Mouse (Mus musculus) G1E (cell line): ENCODE results near the gene B3galnt1. TPM values are rescaled to one million over a fixed set of nuclear protein-coding genes. Genes with fewer than 3 reads are reported as not detected.

Source experiments
- ATAC-seq: 2 replicates; pipeline ENCODE4 v1.8.0; 2016; ENCODE audit warnings: mild to moderate bottlenecking; ENCODE audit not compliant: insufficient number of reproducible peaks, poor library complexity, low FRiP score, severe bottlenecking; ENCODE audit errors: extremely low read depth
- DNase-seq: peaks from one replicate; pipeline ENCODE4 v3.0.0; 2012; ENCODE audit warnings: low spot score
- H3K27me3 ChIP-seq: 2 replicates; pipeline ENCODE4 v1.6.1; 2012; ENCODE audit warnings: mild to moderate bottlenecking, low read length, inconsistent platforms; ENCODE audit not compliant: insufficient read depth
- H3K36me3 ChIP-seq: replicated peaks from 2 replicates; pipeline ENCODE3; 2012; ENCODE audit warnings: mild to moderate bottlenecking, inconsistent platforms
- H3K4me1 ChIP-seq: 2 replicates; pipeline ENCODE4 v1.6.1; 2012; ENCODE audit warnings: low read depth, low read length, inconsistent platforms, mixed read lengths; ENCODE audit not compliant: insufficient read depth
- H3K4me3 ChIP-seq: 2 replicates; pipeline ENCODE4 v1.5.1; 2012; ENCODE audit warnings: low read depth, mild to moderate bottlenecking, inconsistent platforms, low read length, moderate library complexity, mixed read lengths
- H3K9me3 ChIP-seq: replicated peaks from 2 replicates; pipeline ENCODE4 v1.6.1; 2012; ENCODE audit warnings: inconsistent platforms
- CTCF ChIP-seq: IDR thresholded peaks from 2 replicates; pipeline ENCODE4 v1.5.1; 2012; ENCODE audit warnings: low read depth, low read length, inconsistent platforms, mixed read lengths
- GATA1 ChIP-seq: IDR thresholded peaks from 2 replicates; pipeline ENCODE4 v1.6.1; 2012; ENCODE audit warnings: borderline replicate concordance, low read length, inconsistent platforms, mixed read lengths
- GATA2 ChIP-seq: IDR thresholded peaks from 2 replicates; pipeline ENCODE4 v1.6.1; 2012; ENCODE audit warnings: low read depth, low read length, inconsistent platforms, borderline replicate concordance
- POLR2AphosphoS5 ChIP-seq: IDR thresholded peaks from 2 replicates; pipeline ENCODE4 v1.6.1; 2012; ENCODE audit warnings: low read depth, low read length, inconsistent platforms; ENCODE audit not compliant: insufficient replicate concordance
- TAL1 ChIP-seq: conservative IDR thresholded peaks from 2 replicates; pipeline ENCODE4 v1.6.1; 2012; ENCODE audit warnings: low read depth, low read length, inconsistent platforms, mixed read lengths
- polyA plus RNA-seq: library from polyadenylated mRNA; stranded (reverse); fragments of >175 nt; gene quantifications from 2 replicates; pipeline ENCODE4 v1.2.3, GENCODE M21; 2012
- total RNA-seq, 2 experiments: library from RNA; stranded (forward) in 1 of 2; stranded (reverse) in 1 of 2; fragments of 200-1000 nt in 1 of 2; fragments of >200 nt in 1 of 2; fragmentation: Nextera tagmentation in 1 of 2; gene quantifications; 2 replicates each; pipeline ENCODE4 v1.2.3; 2014 to 2017

B3galnt1 gene
- total and polyA plus RNA-seq, 3 experiments: not detected

DNA sequence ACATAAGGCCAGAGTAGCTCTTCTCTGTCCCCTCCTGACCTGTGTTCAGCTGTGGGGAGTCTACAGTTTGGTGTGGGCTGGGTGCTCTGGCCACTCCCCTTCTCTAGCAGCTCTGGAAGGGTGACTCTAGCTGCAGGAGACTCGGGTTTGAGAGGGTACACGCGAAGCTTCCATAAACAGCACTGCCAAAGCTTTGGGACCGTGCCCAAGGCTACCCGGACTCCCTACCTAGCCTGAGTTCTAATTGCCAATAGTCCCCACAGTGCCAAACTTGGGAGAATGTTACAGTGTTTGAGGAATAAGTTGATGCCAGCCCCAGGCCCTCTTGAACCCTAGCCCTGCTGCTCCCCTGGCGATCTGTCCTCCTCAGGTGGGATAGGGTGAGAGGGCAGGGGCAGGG lies 43.2 kb downstream of the B3galnt1 start:
- no peaks in the 10 kb centered on the region for H3K9me3 ChIP-seq
- no peaks in the 10 kb centered on the region for H3K4me1 ChIP-seq
- ATAC-seq: no peak
- no peak for DNase-seq
- no peak for TF ChIP-seq GATA2
- no peak for TF ChIP-seq POLR2AphosphoS5
- no peak for TF ChIP-seq CTCF
- no peak for TF ChIP-seq GATA1
- no peak for TF ChIP-seq TAL1
- no peak overlapping the region for H3K4me3 ChIP-seq
- no peaks in the 10 kb centered on the region for H3K27me3 ChIP-seq
- peaks cover 25% of the 10 kb centered on the region for H3K36me3 ChIP-seq

- no peak overlapping the region for H3K4me3 ChIP-seq
- peaks cover 30% of the 10 kb centered on the region for H3K36me3 ChIP-seq
- no peaks in the 10 kb centered on the region for H3K9me3 ChIP-seq
- ATAC-seq (no peak), DNase-seq (no peak)
- no peaks in the 10 kb centered on the region for H3K4me1 ChIP-seq
- TF ChIP-seq CTCF (no peak), TAL1 (no peak), POLR2AphosphoS5 (no peak)
- no peaks in the 10 kb centered on the region for H3K27me3 ChIP-seq
Measured at GRCm38 (mm10) chr3:69549602-69550001, 49.2 kb downstream of the B3galnt1 start.

DNA sequence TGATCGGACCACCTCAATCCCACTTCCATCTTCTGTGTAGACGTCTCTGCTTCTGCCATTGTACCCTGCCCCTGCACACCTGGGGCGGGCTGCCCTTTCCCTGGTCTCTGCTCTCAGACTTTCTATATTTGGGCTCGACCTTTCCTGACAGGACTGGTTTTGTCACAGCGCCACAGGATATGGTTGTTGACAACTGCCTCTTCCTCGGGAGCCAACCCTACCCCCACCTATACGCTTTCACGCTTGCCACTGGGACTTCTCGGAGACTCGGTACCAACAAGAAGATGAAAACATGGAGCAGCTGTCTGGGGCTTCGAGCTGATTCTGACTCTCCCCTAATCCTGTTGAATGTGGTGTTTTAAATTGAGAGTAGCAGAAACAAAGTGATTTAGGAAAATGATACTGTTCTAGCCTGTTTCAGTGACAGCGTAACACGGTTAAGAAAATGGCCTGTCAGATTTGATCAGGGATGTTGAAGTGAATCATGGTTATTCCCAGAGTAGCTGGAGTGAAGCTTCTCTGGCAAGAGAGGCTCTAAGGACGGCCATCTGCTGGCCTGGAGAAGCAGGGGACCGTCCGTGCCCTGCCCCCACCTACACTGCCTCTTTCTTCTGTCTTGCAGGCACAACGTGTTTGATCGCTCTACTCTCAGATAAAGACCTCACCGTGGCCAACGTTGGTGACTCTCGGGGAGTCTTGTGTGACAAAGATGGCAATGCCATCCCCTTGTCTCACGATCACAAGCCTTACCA lies 49.9 kb downstream of the B3galnt1 start:
- no peaks in the 10 kb centered on the region for H3K9me3 ChIP-seq
- TF ChIP-seq GATA2 (no peak), CTCF (no peak), GATA1 (no peak), TAL1 (no peak), POLR2AphosphoS5 (no peak)
- ATAC-seq: no peak
- no peak overlapping the region for H3K4me3 ChIP-seq
- H3K36me3 ChIP-seq: peaks cover 26% of the 10 kb centered on the region
- DNase-seq: no peak
- H3K4me1 ChIP-seq: no peaks in the 10 kb centered on the region
- no peaks in the 10 kb centered on the region for H3K27me3 ChIP-seq

GRCm38 (mm10) chr3:69545017-69545416 lies 53.7 kb downstream of the B3galnt1 start:
- TF ChIP-seq TAL1: no peak
- ATAC-seq (no peak), DNase-seq (no peak)
- peaks cover 9% of the 10 kb centered on the region for H3K36me3 ChIP-seq
- H3K27me3 ChIP-seq: no peaks in the 10 kb centered on the region
- no peaks in the 10 kb centered on the region for H3K9me3 ChIP-seq
- H3K4me1 ChIP-seq: no peaks in the 10 kb centered on the region
- H3K4me3 ChIP-seq: no peak overlapping the region

DNA sequence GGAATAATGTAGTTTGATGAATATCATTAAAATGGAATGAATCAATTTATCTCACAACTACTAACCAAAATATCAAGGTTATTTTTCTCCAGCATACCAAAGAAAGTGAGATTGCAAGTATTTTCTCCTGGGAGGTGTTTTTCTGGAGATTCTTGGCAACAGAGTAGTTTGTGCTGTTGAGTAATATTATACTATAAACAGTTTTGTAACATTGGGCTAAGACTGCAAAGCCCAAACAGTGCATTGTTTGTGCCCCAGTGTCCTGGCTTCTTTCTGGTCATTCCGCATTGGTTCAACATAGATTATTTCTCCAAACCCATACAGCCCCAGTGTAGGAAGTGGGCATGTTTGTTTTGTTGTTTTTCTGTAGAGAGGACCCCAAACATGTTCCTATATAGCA lies 55.0 kb downstream of the B3galnt1 start:
- Histone ChIP-seq H3K9me3 (no peaks in the 10 kb centered on the region), H3K36me3 (peaks cover 2% of the 10 kb centered on the region), H3K27me3 (no peaks in the 10 kb centered on the region), H3K4me1 (no peaks in the 10 kb centered on the region), H3K4me3 (no peak overlapping the region)
- ATAC-seq (no peak), DNase-seq (no peak)
- TF ChIP-seq POLR2AphosphoS5 (no peak), GATA1 (no peak), TAL1 (no peak), CTCF (no peak), GATA2 (no peak)

- no peaks in the 10 kb centered on the region for H3K36me3 ChIP-seq
- TF ChIP-seq TAL1 (no peak), POLR2AphosphoS5 (no peak), CTCF (no peak), GATA2 (no peak), GATA1 (no peak)
- no peaks in the 10 kb centered on the region for H3K27me3 ChIP-seq
- H3K4me1 ChIP-seq: no peaks in the 10 kb centered on the region
- DNase-seq: no peak
- no peak overlapping the region for H3K4me3 ChIP-seq
- H3K9me3 ChIP-seq: no peaks in the 10 kb centered on the region
- ATAC-seq: no peak
Measured at GRCm38 (mm10) chr3:69542962-69543361, 55.8 kb downstream of the B3galnt1 start.
